Mouse (Mus musculus) c-Kit-negative CD71-positive TER-119-positive erythroid progenitor cells, embryonic 14.5 days (primary cell): ENCODE results near the gene Phpt1.

Experiments
- DNase-seq: peaks from one replicate; pipeline ENCODE4 v3.0.0-alpha.2; 2013; ENCODE audit warnings: low read depth, low spot score

Gene Phpt1

DNA sequence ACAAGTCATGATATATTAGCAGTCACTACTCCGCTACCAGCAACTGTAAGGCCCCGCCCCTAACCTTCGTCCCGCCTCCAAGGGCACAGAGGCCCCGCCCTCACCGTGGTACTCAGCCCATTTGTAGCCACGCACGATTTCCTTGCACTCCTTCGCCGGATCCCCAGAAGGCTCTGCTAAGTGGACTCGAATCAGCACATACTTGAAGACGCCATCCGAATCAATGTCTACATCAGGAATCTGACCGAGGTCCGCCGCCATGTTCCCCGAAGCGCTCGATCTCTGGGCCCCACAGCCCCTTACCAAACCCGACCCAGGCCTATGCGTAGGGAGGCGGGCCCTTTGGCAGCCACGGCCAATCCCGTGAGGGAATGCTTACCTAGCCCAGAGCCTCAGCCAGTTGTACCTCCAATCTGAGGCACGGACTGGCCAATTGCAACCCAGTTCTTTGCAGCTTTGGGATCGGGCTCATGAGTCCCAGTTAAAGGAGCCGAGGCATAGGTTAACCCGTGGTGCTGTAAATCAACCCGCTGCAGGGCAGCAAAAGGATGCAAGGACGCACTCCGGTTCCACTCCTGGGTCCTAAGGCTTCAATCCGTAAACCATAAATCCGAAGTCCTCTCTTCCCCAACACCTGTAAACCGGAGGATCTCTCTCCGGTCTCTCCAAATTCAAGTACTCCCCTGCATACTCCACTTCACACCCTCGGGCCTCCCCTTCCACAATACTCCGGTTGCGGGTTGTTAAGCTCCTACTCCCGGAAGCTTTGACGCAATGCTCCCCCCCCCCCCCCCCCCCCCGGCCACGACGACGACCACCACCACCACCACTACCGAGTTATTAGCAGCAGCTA lies at the start of gene Phpt1, which contains the start of gene Mamdc4:
Gene Phpt1 (minus strand): TSS at position 646 of the 853 bp plus-strand sequence.
Gene Mamdc4 (minus strand): TSS at position 267 of the 853 bp plus-strand sequence.
- DNase-seq, result peak; percentile 84

DNA sequence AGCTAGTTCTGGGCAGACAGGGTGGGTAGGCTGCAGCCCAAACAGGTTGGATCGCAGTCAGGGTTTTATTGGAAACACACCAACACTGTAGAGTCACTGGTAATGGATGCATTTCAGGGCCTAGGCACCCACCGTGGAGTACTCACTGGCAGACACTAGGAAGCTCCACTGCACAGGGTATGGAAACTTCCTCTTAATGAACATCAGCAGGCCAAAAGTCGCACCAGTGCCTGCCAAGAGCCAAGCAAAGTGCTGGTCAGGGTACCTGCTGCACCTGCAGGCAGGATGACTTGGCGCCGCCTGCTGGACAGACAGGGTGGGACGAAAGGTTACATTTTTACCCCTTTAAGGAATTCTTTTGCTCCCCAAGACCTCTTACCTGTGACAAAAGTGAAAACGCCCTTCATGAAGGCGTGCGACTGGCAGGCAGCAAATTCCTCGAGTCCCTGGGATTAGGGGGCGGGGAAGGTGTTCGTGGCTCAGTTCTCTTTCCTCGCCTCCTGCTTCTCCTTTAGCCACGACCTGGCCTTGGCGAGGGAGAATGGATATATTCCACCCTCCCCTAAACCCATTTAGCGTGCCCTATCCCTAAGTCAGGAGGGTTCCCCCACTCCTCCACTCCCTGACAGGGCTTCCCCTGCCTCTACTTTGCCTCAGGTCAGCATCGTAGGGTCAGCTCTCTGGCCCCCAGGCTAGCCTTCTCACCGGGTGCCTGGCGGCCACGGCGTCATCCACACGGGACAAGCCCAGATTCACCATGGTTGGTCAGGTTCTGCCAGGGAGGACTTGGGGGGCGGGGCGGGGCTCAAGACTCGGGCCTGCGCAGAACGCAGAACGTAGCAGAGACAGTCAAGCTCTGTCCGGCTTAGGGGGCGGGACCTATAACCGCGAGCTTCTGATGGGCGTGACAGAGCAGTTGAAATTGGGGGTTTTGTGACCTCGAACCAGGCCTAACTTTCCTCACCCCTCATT lies 46.5 kb upstream of the Phpt1 start, which contains the start of gene Tmem141:
Gene Tmem141 (minus strand): TSS at position 777 of the 972 bp plus-strand sequence.
- peak; percentile 11 for DNase-seq

GRCm38 (mm10) chr2:25620852-25621228 lies 45.8 kb upstream of the Phpt1 start:
- DNase-seq, result no peak

DNA sequence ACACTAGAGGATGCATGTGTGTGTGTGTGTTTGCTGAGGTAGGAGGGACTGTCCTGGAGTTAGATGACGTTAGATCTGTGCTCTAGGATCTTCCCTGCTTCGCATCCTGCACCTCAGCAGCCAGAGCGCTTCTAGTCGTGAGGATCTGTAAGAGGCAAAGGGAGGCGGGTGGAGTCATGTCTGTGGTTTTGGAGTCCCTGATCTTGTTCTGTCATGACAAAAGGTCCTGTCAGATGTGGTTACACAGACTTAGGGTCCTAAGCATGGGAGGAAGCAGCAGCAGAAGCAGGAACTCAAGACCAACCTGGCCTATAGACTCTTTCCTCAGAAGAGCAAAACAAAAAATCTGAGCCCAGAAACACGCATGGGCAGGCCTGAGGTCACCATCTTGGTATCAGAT lies 45.4 kb upstream of the Phpt1 start:
- no peak for DNase-seq

- no peak for DNase-seq
Measured at GRCm38 (mm10) chr2:25617578-25617977, 42.6 kb upstream of the Phpt1 start, which contains the start of gene Ccdc183. Gene Ccdc183, minus strand, starts transcription at chr2:25617678.

DNA sequence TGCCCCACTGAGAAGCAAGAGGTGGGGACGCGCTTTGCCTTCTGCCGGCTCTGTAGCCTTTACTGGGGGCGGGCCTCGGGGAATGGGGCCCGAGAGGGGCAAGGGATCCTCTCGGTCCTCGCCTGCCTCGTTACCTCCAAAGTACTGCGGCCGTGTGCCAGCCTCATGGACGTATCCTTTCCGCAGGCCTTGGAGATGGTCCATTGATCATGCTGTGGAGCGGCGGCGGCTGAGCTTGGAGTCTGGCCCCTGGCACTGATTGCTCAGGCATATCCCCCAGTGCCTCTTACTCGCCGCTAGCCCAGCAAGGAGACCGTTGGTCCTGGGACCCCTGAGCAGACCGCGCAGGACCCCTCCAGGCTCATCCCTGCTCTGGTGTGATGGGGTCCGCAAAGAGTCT lies 41.4 kb upstream of the Phpt1 start:
- DNase-seq, result no peak

GRCm38 (mm10) chr2:25608671-25609070 lies 33.6 kb upstream of the Phpt1 start:
- DNase-seq, result no peak

DNA sequence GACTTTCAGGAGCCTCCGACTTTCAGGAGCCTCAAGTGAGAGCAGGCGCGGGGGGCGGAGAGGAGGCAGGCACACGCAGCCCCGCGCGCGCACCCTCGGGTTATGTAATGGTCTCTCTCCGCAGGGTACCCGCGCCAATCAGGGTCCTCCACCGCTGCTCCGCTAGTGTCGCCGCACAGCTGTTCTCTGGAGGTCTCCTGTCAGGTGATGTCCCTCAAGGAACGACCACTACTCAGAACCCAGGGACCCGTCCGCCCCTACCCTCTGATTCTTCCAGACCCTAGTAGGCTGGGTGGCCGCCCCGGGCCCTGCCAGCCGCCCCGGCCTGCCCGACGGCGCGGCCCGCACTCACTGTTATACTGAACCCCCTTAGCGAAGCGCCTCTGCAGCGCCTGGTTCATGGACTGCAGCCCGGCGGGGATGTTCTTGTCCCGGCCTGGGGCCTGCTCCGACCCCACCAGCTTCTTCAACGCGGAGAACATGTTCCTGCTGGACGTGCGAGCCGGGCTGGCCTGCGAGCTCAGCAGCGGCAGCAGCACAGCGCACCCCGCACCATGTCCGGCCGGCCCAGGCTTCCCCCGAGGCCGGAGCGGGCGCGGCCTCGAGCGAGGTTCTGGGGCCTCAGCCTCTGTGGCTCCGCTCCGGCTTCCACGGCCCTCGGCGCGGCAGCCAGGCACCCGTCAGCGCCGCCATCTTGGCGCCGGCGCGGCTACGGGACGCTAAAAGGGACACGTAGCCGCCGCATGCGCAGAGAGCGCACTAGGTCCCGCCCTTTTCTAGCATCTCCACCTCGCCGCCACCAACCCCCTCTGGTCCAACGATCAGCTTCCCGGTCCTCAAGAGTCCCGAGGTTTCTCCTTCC lies 33.0 kb upstream of the Phpt1 start, which contains the start of gene Rabl6:
Gene Rabl6 (minus strand): TSS at position 761 of the 862 bp plus-strand sequence.
- DNase-seq, result peak; percentile 77

- DNase-seq, result no peak
Measured at GRCm38 (mm10) chr2:25602526-25602925, 27.5 kb upstream of the Phpt1 start.

- no peak for DNase-seq
Measured at GRCm38 (mm10) chr2:25600037-25600436, 25.0 kb upstream of the Phpt1 start.

- DNase-seq, result no peak
Measured at GRCm38 (mm10) chr2:25598749-25599148, 23.7 kb upstream of the Phpt1 start.

GRCm38 (mm10) chr2:25596765-25597510 lies 21.9 kb upstream of the Phpt1 start:
- no peak for DNase-seq

DNA sequence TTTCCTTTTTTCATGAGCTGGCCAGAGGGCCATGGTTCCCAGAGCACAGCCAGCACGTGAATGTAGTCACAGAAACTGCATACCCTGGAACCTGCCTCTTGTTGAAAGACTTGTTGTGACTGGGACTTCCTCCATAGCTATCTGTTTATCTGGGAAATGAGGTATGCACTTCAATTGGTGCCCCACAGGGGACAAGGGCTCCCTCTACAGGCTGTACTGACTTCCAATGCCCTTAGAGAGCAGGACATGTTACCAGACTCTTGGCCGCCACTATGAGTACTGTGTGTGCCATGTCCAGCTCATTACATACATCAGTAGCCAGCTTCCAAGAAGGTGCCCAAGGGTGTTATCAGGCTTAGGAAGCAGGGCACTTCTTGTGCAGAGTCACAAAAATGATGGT lies 16.8 kb upstream of the Phpt1 start:
- DNase-seq, result no peak

GRCm38 (mm10) chr2:25588227-25588907 lies 13.3 kb upstream of the Phpt1 start:
- no peak for DNase-seq

DNA sequence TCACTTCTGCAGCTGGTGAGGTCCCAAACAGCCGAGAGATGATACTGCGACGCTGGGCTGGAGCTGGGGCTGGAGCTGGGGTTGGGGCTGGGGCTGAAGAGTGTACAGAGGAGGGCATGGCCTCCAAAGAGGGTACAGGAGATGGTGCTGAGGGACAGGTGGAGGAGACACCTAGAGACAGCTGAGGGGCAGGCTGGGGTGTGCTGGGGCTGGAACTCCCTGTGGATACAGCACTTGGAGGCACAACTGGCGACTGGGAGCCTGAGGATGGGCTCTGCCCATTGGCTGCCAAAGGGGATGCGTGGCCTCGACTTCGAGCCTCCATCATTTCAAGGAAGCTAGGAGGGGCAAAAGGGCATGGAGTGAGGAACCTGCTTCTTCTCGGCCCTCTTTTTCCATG lies 12.3 kb upstream of the Phpt1 start:
- no peak for DNase-seq

DNA sequence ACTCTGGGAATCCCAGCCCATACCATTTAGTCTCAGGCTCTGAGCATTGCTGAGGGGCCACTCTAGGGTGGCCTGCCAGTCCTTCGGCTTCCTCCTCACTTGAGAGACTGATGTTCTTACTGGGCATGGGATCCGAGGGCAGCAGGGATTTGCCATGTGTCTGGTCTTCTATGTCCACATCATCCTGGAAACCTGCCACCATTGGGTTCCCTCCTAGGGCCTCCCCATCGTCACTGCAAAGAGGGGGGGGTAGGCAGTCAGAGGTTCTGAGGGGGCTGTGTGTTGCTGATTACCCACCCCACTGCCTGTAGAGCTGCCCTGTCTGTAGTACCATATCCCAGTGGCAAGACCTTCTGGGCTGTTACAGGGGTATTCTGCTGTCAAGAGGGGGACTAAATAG lies 10.6 kb upstream of the Phpt1 start:
- no peak for DNase-seq

GRCm38 (mm10) chr2:25584856-25585255 lies 9.8 kb upstream of the Phpt1 start:
- no peak for DNase-seq

GRCm38 (mm10) chr2:25584152-25584551 lies 9.1 kb upstream of the Phpt1 start:
- no peak for DNase-seq

DNA sequence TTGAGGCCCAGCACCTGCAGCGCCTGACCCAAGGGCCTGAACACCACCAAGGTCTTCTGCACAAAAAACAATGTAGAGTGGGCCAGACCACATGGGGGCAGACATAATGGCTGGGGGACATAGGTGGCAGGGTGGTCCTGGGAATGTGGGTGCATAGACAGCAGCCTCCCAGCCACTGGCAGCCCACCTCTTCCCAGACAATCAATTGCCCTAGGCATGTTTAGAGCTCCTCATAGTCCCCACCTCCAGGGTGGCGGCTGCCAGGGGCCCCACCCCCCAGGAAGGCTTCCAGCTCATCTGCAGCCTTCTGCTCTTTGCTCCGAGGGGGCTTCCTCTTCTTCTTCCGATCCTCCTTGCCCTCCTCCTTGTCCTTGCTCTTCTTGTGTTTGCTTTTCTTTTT lies 8.5 kb upstream of the Phpt1 start:
- no peak for DNase-seq

DNA sequence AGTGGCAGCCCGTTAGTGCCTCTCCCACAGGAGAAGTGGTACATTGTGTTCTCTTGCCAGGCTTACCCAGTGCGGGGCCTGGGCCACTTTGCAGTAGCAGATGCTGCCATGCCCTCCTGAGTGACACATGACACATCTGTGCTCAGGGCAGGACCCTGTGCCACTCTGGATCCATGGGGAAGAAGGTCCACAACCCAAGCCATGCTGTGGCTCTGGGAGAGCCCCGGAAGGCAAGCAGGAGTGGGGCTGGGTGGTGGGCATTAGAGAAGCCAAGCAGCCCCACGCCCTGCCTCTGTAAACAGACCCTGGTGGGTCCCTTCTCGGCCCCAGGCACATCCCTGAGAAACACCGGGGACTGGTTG lies 8.1 kb upstream of the Phpt1 start:
- DNase-seq, result no peak
